Mouse (Mus musculus) CD4-positive, CD25-positive, alpha-beta regulatory T cell (primary cell): ENCODE measurements around the gene Ccdc87. TPM values are rescaled to one million over a fixed set of nuclear protein-coding genes. Genes with fewer than 3 reads are reported as not detected.

ENCODE experiments used
- polyA plus RNA-seq: library from polyadenylated mRNA; unstranded; fragments of 100-300 nt; shearing (Covaris generic); gene quantifications from one replicate; pipeline ENCODE4 v1.2.1, GENCODE M21; 2017

Gene Ccdc87
- 0.14 TPM for polyA plus RNA-seq

DNA sequence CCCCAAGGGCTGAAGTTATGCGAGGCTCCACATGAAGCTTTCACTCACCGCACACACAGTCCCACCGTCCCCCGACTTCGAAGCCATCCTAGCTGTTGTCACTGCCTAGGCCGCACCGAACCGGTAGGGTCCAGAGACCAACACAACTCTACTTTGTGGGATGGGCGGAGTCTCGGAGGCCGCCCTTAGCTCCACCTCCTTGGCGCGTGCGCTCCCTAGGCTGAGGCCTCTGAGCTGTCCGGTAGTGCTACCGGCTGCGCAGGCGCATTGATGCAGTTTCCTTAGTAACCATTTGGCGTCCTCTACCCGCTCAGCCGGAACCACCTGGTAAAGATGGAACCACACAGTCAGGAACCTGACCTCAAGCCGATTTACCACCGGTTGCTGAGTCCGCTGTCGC, at the start of gene Ccdc87, which contains the start of gene Ccs:
TSS of gene Ccdc87 (plus strand) at position 218 of the 400 bp plus-strand sequence.
TSS of gene Ccs (minus strand) at position 184 of the 400 bp plus-strand sequence.

DNA sequence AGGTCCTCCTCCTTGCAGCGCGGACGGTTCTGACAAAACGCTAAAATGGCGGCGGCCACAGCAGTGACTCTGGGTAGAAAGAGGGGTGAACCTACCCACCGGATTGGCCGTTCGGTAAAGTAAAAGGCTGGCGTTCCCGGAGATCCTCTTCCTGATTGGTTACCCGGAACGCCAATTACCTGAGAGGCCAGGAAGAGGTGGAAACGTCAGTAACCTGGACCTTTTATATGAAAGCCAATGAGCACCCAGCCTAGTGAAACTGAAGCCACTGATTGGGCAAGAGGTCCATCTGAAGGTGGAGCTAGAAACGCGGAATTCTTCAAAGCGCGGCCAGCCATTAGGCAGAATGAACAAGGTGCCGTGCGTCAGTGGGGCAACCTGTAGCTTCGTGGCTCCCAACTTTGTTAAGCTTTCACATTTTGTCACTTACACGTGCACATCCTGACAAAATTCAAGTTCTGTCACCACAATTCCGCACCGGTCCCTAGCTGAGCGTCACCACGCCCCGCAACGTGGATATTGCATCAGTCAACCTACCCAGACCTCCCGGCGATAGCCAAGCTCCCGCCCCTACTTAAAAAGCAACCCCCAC, 45.2 kb upstream of the Ccdc87 start, which contains the start of gene Rbm4:
TSS of gene Rbm4 (minus strand) at position 71 of the 592 bp plus-strand sequence.

DNA sequence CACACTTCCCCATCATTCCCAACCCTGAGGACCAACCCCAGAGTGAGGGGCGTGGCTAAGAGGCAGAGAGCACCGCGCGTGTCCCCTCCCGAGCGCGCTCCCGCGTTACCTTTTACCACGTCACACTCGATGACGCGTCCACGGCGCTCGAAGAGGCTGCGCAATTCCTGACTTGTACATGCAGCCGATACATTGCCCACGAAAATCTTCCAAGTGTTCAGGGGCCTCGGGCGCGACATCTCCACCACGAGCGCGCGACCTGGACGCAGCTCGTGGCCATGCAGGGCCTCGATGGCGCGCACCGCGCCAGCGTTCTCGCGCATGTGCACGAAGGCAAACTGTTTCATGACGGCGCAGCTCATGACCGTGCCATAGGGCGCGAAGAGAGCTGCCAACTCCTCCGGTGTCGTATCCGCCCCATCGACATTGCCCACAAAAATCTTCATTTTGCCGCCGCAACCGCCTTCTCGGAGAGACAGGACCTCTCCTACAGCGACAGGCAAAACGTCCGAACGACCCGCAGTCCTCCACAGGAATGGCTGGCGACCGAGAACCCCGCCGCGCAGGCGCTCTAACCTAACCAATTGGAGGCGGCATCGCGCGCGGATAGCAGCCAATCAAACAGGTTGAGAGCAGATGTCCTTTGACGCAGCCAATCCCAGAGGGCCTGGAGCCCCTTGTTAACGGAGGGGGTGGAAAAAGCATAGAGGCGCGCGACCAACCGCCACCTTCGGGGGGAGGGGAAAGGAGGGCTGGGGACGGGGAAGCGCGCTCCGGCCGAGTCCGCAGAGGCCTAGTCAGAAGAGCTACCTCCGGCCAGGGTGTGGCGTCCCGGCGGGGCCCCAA, 27.9 kb upstream of the Ccdc87 start, which contains the start of the genes Gm21992 and Rbm14:
TSS of gene Gm21992 (minus strand) at position 550 of the 846 bp plus-strand sequence.
TSS of gene Rbm14 (minus strand) at position 572 of the 846 bp plus-strand sequence.

DNA sequence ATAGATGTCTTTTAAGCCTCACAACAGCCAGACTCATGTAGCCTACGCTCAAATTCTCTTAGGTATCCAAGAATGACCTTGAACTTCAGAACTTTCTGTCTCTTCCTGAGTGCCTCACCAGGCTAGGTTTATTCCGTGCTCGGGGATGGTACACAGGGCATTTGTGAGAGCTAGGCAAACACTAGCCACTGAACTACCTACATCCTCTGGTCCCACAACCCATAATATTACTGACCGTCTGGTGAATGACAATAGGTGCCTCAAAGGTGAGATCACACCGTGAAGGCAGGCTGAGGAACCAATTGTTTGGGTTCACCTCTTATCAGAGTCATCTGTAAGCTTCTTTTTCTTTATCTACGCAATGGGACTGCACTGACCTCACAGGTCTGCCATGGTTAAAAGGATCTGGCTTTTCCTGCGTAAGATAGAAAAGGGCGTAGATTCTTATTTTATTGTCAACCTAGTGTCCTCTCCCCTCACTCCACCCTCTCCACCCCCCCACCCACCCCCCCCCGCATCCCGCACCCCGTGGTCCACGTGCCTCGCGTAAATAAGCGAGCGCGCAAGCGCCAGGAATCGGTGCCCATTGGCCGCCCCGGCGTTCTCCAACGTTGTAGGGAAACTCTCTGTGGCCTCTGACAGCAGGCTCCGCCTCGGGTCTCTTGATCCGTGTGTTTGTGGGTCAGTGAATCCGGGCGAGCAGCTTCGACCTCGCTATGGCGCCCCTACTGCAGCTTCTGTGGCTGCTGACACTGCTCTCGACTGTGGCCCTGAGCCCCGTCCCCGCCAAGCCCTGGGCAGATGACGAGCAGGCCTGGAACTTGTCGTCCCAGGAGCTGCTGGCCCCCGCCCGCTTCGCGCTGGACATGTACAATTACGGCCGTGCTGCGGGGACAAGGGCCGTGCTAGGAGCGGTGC, 15.6 kb downstream of the Ccdc87 start, which contains the start of gene Ctsf:
TSS of gene Ctsf (plus strand) at position 579 of the 918 bp plus-strand sequence.

DNA sequence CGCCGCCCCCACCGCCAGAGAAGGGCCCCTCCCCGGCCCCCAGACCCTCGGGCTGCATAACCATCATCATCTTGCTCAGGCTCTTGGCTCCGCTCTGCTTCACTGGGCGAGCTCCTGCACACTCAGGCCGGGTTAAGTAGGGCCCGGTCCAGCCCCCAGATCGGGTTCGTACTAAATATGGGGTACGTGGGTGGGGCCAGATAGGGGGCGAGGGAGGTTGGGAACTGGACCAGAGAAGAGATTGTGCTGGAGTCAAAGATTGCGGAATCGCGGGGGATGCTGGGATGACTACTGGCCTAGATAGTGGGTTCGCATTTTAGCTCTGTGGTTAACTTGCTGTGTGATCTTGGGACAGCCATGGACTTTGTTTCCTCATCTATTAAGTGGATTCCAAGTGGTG, 38.6 kb downstream of the Ccdc87 start, which contains the start of gene Actn3:
TSS of gene Actn3 (minus strand) at position 125 of the 400 bp plus-strand sequence.

DNA sequence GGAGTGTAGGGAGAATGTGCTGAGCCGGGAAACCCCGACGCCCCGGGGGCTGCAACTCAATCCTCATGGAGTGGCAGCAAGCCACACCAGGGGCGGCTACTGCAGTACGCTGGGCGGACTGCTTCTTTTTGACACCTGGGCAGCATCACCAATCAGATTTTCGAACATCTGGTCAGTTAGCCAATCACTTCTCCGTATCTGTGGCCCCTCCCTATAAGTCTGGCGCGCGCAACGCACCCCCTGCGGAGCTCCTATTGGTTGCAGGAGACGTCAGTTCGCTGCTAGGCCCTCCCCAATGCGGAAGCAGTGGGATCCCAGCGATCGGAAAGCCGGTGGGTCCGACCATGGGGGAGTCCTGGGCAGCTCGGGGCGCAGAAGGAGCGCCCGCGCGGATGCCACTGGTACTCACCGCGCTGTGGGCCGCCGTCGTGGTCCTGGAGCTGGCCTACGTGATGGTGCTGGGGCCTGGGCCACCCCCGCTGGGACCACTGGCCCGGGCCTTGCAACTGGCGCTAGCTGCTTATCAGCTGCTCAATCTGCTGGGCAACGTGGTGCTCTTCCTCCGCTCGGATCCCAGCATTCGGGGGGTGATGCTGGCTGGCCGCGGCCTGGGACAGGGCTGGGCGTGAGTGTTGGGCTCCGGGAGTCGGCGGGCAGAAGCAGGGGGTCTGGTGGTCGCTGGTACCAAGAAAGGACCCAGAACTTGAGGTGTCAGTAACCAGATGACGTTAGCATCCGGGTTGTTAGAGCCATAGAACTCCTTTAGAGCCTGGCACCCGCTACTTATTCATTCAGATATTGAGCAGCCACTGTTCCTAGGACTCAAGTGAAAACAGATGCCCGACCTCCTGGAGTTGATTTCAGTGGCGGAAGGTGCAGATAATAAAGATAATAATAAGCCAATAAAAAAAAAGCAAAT, 39.5 kb downstream of the Ccdc87 start, which contains the start of gene Zdhhc24:
TSS of gene Zdhhc24 (plus strand) at position 264 of the 919 bp plus-strand sequence.

Other genes with a start within 250 kb of the Ccdc87 start
- 1.2 TPM for gene Lrfn4, start 223.7 kb upstream of the Ccdc87 start, polyA plus RNA-seq
- gene Rce1, start 213.7 kb upstream of the Ccdc87 start, polyA plus RNA-seq = 74.5 TPM
- 0.34 TPM for gene Gm960, start 140.7 kb upstream of the Ccdc87 start, polyA plus RNA-seq
- gene Sptbn2, start 128.2 kb upstream of the Ccdc87 start, polyA plus RNA-seq = 0.36 TPM
- 41.6 TPM for gene Rbm4b, start 82.9 kb upstream of the Ccdc87 start, polyA plus RNA-seq
- 47.6 TPM for gene Rbm4, start 45.5 kb upstream of the Ccdc87 start, polyA plus RNA-seq
- gene Gm21992, start 27.8 kb upstream of the Ccdc87 start, polyA plus RNA-seq = 28.3 TPM
- 62.4 TPM for gene Rbm14, start 27.7 kb upstream of the Ccdc87 start, polyA plus RNA-seq
- gene Ccs, start within 50 bp of the Ccdc87 start, polyA plus RNA-seq = 128 TPM
- gene Ctsf, start 15.8 kb downstream of the Ccdc87 start, polyA plus RNA-seq = 2.9 TPM
- 0.18 TPM for gene Actn3, start 38.5 kb downstream of the Ccdc87 start, polyA plus RNA-seq
- 7.5 TPM for gene Zdhhc24, start 39.3 kb downstream of the Ccdc87 start, polyA plus RNA-seq
- gene Bbs1, start 67.3 kb downstream of the Ccdc87 start, polyA plus RNA-seq = 0.79 TPM
- 108 TPM for gene Dpp3, start 88.9 kb downstream of the Ccdc87 start, polyA plus RNA-seq
- 0.56 TPM for gene Peli3, start 103.8 kb downstream of the Ccdc87 start, polyA plus RNA-seq
- gene Mrpl11, start 122.8 kb downstream of the Ccdc87 start, polyA plus RNA-seq = 74.6 TPM
- 0.71 TPM for gene Npas4, start 150.9 kb downstream of the Ccdc87 start, polyA plus RNA-seq
- gene Slc29a2, start 184.5 kb downstream of the Ccdc87 start, polyA plus RNA-seq = 2.2 TPM
- gene B4gat1, start 199.5 kb downstream of the Ccdc87 start, polyA plus RNA-seq = 16.9 TPM
- gene AC124502.3, start 199.5 kb downstream of the Ccdc87 start, polyA plus RNA-seq = 1.6 TPM
- 85.3 TPM for gene Brms1, start 202.0 kb downstream of the Ccdc87 start, polyA plus RNA-seq
- 0.51 TPM for gene Rin1, start 211.1 kb downstream of the Ccdc87 start, polyA plus RNA-seq
- not detected for gene Cd248, start 228.7 kb downstream of the Ccdc87 start, polyA plus RNA-seq
- gene Tmem151a, start 246.2 kb downstream of the Ccdc87 start, polyA plus RNA-seq = not detected
- gene Yif1a, start 249.2 kb downstream of the Ccdc87 start, polyA plus RNA-seq = 67.0 TPM